Mouse (Mus musculus) left cerebral cortex, adult 11 months (tissue): ENCODE results near the gene Abhd4.

Experiments
- DNase-seq: peaks from one replicate; pipeline ENCODE4 v3.0.0; 2022; ENCODE audit warnings: low spot score

Abhd4 gene

GRCm38 (mm10) chr14:54284839-54285238 lies 30.9 kb downstream of the Abhd4 start, which contains the start of gene Olfr49:
Gene Olfr49 (minus strand): TSS chr14:54284939.
- no peak for DNase-seq

- no peak for DNase-seq
Observed at GRCm38 (mm10) chr14:54300136-54300535, 46.1 kb downstream of the Abhd4 start.

GRCm38 (mm10) chr14:54300676-54301075 lies 46.7 kb downstream of the Abhd4 start:
- no peak for DNase-seq

GRCm38 (mm10) chr14:54311763-54312162 lies 57.8 kb downstream of the Abhd4 start:
- DNase-seq = no peak
